Mouse (Mus musculus): ENCODE results near the gene Znrf1.

Znrf1 gene

DNA sequence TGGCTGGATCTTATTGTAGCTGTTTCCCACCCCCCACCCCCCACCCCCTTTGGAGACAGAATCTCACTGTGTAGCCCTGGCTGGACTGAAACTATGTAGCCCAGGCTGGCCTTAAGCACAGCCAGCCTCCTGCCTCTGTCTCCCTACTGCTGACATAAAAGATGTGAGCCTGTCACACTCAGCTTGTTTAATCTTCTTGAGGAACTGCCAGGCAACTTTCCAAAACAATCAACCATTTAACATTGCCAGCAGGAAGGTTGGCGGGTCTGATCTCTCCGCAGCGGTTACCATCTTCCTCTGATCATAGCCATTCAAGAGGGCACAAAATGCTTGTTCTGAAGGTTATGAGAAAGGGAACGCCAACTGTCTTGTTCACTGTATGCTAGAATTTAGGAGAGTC is 2.4 kb upstream of the Znrf1 start:
- no peak for DNase-seq (ENCODE audit: low read depth, low spot score)

DNA sequence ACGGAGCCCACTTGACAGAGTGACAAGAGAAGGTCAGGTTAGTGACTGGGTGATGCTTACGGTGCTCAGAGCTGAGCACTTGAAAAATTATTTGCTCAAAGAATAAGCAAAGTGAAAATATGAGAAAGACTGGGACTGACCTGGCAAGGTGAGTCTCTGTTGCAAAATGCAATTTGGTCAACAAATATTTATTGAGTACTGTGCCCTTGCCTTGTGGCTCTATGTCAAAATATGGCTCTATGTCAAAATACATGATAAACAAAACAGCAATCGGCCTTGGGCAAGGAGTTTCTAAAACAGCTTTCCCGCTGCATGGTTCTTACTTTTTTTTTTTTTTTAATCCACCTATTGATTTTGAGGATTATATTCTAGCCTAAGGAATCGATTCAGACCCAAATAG is 406 bp upstream of the Znrf1 start:
- no peak for DNase-seq (ENCODE audit: low read depth, low spot score)

DNA sequence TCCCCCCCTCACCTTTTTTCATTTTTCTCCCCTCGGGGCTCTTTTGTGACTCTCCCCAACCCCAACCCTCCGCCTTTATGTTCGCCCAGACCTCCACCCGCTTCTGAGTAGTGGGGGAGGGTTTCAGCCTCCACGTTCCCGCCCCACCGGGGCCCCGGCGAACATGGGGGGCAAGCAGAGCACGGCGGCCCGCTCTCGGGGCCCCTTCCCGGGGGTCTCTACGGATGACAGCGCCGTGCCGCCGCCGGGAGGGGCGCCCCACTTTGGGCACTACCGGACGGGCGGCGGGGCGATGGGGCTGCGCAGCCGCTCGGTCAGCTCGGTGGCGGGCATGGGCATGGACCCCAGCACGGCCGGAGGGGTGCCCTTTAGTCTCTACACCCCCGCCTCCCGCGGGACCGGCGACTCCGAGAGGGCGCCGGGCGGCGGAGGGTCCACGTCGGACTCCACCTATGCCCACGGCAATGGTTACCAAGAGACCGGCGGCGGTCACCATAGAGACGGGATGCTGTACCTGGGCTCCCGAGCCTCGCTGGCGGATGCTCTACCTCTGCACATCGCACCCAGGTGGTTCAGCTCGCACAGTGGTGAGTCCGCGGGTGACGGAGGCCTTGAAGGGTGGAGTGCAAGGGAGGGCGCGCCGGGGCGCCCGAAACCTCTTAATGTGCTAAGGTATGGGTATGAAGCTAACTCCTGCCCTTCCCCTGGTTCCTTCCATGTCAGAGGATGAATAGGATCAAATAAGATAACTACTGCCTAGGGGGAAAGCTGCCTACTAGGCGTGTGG is 1.3 kb downstream of the Znrf1 start:
- DNase-seq (ENCODE audit: low read depth, low spot score): no peak

DNA sequence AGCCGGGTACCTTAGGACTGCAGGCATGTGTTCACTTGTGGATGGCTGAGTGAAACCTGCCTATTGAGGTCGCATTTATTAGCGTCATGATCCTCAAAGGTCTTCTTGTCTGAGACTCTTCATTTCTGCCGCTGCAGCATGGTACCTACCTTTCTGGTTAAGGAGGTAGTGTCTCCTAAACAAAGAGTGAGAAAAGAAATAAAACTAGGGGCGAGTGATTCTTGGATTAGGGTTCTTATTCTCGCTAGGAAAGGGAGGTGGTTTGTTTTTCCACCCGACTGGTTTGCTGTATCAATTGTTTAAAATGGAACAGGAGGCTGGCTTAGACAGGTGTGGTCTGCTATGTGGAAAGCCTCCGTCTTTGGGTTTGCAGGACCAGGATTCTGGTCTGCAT is 1.9 kb downstream of the Znrf1 start:
- no peak for DNase-seq (ENCODE audit: low read depth, low spot score)

DNA sequence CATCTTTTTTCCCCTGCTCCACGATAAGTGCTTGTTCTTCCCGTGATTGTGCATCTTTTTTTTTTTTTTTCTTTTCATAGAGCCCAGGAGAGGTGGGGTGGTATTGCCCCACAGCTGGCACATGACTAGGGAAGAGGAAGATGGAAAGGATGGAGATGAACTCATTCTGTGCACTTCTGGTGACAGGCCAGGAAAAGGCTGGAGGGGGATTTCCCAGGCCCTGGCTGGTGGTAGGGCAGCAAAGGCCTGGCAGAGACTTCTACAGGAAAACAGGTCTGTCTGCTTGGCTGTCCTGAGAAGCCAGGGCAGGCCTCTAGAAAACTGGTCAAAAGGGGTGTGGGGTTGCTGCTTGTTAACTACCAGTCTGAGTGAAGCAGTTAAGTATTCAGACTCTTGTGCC is 2.3 kb downstream of the Znrf1 start:
- no peak for DNase-seq (ENCODE audit: low read depth, low spot score)

DNA sequence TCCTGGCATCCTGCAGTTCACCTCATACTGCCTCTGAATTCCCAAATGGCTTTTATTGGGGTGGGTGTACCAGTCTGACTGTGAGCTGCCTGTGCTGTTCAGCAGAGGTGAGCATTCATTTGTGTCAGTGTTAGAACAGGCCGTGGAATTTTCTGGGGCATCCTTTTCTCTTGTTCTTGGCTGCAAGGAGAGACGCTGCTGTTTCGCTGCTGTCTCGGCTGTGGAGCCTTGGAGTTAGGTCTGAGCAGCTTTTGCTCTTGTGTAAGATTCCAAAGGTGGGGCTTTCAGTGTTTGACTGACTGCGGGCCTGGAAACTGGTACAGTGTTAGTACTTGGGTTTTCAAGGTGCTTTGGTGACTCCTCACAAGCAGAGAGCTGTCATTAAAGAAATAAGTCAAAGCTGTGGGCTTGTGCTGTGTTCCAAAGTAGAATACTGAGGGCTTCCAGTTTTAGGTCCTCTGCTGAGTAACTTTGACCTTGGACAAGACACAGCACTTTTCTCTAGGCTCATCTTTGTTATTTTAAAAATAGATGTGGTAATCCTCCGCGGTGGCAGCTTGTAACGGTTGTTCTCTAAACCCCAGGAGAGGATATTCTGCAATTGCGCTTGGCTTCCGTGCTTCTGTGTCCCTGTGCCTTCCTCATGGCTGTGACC is 3.7 kb downstream of the Znrf1 start:
- peak; percentile 37 for DNase-seq (ENCODE audit: low read depth, low spot score)

DNA sequence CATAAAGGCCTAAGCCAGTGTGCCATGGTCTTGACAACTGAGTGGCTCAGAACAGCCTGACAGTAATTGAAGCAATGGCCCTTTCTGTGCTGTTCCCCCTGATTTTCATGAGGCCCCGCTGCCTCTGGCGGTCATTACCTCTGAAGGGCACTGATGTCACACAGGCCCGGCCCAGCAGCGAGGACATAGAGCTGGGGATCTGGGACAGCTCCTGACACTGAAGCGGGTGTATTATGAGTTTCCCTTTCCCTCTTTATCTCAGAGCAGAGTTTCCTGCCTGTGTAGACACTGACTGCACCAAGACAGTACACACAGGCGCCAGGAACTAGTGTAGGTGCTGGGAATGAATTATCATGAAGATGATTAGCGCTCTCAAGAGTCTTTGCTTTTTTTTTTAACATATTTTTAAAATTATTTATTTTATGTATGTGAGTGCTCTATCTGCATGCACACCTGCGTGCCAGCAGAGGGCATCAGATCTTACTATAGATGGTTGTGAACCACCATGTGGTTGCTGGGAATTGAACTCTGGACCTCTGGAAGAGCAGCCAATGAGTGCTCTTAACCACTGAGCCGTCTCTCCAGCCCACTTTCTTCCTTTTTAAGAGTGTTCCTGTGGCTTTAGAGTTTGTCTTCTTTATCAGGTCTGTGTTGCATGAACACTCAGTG is 7.9 kb downstream of the Znrf1 start:
- no peak for DNase-seq (ENCODE audit: low read depth, low spot score)

DNA sequence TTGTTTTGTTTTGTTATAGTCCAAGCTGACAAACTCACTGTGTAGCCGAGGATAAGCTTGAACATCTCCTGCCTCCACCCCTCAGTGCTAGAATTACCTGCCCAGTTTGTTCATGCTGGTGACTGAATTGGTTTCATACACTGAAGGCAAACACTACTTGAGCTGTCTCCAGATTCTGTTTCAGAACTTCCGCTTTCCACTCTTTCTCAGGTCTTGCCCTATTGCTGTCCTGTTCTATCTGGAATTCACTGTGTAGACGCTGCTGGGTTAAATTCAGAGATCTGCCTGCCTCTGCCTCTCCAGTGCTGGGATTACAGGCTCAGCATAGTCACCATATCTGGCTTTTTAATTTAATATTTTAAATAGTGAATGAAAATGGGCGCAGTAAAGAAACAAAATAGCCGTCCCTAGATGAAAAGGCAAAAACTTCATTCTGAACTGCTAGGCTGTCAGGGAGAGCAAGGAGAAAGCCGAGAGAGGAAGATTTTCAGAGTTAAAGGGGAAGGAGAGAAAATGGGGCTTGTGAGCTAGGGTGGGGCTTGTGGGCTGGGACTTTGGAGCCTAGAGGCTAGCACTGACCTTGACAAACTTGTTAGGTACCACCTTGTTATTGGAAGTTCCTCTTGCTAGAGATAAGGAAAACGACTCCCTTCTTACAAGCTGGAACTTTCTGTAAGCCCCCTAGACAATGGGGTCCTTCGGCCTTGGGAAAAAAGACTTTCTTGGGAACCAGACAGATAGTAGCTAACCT is 9.7 kb downstream of the Znrf1 start:
- DNase-seq (ENCODE audit: low read depth, low spot score): no peak

DNA sequence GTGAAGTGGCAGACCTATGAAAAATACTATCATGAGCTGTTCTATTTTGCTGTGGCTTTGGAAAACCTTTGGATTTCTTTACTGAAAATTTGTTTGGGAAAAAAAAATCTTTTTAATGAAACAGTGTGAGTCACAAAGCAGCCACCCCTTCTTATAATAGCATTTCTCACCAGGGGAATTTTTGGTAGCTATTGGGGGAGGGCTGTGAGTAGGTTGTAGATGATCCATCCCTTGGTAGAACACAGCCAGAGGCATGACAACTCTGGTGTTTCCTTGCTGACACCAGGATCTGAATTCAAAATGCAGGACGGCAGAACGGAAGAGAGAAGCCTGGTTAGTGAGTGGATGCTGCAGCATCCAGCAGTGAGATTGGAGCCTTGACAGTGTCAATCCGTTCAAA is 11.2 kb downstream of the Znrf1 start:
- DNase-seq (ENCODE audit: low read depth, low spot score): no peak

DNA sequence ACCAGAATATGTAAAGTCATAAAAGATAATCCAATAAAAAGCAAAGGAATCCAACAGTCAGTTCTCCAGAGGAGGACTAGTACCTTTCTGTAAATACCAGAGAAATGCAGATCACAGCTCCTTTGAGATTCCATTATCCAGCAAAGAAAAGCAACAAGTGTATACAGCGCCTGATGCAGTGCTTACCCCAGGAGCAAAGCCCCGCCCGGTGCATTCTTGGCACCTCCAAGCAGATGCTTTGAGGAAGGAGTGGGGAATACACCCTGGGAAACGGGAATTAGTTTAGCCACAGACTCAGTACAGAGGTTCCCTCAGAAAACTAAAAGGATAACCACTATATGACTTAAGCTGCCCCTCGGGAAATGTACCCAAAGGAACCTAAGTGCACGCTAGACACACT is 12.3 kb downstream of the Znrf1 start:
- DNase-seq (ENCODE audit: low read depth, low spot score): no peak

DNA sequence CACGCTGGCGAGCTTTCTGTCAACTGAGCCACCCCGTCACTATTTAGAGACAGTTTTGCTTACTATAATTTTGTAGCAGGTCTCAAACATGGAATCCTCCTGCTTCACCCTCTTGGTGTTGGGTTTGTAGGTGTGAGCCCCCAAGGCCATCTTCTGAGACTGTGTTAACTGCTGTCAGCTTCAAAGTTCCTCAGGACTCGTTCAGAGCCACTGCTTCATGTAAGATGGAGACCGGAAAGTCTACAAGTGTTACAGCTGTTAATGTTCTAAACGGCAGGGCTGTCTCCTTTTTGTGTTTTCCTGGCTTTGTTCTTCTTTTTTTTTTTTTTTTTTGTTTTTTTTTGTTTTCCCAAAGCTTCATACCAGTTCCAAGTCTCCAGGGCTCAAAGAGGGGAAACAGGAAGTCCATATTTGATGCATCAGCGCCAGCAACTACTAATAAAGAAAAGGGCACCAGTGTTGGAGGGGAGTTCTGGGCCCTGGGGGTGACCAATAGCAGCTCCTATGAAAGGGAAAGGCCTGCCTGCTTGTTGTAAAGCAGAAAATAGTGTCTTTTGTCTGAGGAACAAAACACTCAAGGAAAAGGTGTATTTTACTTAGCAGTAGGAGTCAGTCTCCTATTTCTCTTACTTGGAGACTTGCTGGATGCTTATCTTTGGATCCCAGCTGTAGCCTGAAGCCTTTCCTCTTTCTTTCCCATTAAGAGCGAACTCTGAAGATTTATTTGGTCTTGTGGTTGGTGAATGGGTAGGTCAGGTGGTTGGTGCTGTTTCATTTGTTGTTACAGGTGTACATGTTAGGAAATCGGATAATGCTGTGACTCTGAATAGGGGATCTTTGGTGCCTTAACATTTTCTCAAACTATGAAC is 14.3 kb downstream of the Znrf1 start:
- DNase-seq (ENCODE audit: low read depth, low spot score): no peak

DNA sequence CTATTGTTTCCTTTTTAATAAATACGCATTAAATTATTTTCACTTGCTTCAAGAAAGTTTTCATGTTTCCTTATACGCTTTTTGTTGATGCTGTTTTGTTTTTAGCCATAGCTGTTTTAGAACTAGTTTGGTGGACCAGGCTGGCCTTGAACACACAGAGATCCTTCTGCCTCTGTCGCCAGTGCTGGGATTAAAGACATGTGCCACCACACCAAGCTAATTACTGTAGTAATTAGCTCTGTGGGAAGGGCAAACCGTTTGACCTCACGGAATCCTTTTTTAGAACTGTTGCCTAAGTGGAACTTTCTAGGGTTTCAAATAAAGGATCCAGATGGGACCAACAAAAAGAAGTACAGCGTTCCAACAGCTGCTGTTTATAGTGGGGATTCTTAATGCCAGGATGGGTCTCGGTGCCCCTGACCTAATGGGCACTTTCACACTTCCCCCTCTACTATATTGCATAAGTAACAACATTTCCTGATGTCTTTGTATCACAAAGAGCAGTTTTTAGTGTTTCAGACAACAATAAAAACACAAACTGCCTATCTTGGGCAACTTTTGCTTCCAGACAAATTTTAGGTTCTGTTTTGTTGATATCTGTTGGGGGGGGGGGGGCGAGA is 15.7 kb downstream of the Znrf1 start:
- no peak for DNase-seq (ENCODE audit: low read depth, low spot score)

DNA sequence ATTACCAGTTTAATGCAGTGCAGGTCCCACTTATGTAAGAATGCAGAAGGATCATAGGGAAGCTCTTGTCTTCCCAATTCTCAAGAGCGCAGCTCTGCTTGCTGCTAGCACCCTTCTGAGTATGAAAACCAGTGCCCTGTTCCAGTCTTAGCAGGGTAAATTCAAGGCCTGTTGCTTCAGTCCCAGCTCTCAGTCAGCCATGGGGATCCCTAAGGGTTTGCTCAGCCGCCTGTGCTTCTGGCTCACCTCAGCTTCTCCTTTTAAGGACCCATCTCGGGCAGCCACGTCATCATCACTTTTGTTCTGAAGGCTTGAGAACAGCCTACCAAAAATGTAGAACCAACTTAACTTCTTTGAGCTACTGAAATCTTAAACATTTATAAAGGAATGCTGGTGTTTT is 25.9 kb downstream of the Znrf1 start:
- no peak for DNase-seq (ENCODE audit: low read depth, low spot score)

DNA sequence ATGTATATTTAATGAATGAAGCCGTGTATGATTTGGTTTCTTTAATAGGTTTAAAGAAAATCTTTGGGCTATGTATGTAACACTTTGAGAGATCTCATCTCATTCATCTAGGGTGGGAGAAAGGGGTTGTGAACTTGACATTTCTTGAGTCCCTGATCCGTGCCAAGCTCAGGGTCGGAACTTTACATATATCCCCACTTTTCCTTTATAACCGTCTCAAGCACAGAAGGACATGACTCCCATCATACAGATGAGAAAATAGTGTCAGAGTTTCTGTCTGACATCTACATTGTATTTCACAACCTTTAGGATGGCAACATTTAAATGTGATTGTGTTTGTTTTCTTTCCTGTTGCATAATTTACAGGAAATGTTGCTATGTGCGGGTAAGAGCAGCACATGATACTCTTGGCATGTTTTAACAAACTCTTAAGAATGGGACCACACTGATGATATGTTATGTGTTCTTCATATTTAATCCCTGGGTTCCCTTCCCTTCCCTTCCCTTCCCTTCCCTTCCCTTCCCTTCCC is 26.4 kb downstream of the Znrf1 start:
- no peak for DNase-seq (ENCODE audit: low read depth, low spot score)

DNA sequence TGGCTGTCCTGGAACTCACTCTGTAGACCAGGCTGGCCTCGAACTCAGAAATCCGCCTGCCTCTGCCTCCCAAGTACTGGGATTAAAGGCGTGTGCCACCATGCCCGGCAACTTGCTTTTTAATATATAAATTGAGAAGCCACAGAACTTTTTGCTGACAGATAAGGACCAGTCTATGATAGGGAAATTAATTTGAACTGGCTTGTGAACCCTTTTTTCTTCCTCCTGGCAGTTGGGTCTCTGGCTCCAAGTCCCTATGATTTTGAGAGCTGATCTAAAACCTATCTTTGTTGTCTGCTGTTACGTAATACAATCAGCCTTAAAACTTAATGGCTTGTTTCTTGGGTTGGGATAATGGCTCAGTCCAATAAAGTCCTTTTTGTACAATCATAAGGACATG is 27.2 kb downstream of the Znrf1 start:
- DNase-seq (ENCODE audit: low read depth, low spot score): no peak

DNA sequence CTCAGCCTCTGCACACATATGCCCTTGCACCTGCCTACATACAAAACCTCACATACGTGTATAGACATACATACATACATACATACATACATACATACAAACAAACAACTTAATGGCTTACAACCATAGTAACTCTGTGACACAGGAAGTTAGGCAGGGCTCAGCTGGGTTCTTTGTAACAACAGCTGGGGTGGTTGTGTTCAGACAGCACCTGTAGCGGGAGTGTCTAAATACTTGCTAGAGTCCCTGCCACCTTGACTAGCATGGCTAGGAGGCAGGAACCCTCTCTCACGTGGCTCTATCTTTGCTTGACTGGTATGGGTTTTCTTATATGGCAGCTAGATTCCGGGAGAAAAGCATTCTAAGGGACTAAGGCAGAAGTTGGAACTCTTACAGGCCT is 27.8 kb downstream of the Znrf1 start:
- no peak for DNase-seq (ENCODE audit: low read depth, low spot score)

DNA sequence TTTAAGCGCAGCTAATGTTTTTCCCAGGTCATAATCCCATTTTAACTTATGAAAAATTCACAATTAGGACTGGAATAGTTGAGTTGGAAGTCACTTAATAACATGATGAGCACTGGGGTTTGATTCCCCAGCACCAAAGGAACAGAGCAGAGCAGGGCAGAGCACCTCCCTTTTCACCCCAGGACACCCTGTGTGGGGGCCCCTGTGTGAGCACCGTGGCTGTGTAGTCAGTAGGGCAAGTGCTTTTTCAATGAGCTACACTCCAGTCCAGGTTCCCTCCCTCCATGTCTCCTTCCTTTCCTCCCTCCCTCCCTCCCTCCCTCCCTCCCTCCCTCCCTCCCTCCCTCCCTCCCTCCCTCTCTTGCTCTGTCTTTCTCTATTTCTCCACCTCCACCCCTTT is 28.2 kb downstream of the Znrf1 start:
- no peak for DNase-seq (ENCODE audit: low read depth, low spot score)

DNA sequence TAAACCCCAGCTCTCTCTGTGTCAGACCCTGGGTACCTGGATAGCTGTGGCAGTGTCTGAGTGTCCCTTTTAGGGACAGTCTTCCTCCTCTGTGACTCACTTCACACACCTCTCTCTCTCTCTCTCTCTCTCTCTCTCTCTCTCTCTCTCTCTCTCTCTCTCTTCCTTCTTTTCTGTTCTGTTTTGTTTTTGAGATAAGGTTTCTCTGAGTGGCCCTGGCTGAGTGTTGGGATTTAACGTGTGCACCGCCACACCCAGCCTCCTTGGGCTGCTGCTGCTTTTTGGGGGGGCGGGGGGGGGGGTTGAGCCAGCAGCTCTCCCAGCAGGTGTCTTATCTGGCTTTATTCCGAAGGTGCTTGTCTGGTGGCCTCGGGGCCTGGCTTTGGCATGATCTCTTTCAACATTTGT is 29.9 kb downstream of the Znrf1 start:
- DNase-seq (ENCODE audit: low read depth, low spot score): no peak

DNA sequence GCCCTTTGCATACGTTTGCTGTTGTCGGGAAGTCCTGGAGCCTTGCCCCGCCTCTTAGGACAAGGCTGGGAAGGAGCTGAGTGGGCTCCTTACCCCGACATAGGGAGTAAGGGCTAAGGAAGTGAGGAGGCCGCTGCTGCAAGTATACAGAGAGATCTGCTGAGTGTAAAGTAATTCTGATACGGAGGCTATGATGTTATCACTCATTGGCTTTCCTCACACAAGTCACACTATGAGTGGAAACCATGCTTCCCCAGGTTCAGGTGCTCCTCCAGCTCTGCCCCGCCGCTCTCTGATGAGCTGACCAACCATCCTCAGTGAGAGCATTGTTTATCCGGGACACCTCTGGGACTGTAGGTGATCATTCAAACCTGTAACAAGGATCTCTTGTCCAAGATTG is 30.4 kb downstream of the Znrf1 start:
- DNase-seq (ENCODE audit: low read depth, low spot score): no peak

DNA sequence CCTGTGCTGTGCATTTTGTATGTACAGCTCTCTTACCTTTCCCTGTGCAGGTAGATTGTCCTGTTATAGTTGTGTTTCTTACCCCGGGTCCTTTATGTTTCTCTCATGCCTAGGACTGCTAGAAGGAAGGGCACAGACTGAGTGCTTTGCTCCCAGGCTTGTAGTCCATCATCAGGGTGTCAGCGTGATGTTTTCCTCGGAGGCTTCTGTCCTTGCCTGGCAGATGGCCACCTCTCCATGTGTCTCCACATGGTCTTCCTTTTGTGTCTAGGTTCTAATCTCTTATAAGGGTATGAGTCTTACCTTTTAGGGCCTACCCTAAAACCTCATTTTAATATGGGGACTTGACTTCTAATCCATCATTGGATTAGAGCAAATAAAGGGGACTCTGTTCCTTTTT is 31.7 kb downstream of the Znrf1 start:
- DNase-seq (ENCODE audit: low read depth, low spot score): no peak

DNA sequence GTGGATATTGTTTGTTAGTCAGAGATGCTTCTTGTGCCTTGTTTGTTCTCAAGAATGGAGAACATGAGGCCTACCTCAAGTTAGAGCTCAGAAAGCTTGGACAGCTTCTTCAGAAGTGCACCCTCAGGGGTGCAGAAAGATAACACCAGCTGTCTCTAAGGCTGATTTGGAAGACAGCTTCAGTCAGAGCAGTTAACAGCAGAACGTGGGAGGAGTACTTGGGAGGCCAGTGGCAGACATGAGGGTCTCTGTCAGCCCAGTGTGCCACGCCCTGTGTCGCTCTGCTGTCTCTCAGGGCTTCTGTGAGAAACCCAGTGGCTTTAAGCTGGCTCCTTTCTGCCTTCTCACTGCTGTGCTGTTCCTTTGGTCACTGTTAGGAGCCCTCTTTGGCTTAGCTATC is 32.1 kb downstream of the Znrf1 start:
- DNase-seq (ENCODE audit: low read depth, low spot score): no peak
